ENCODE assay signal across 25 mouse cellular contexts in genomic region chr17:64567546-64567945, GRCm38 (mm10). TPM values are rescaled to one million over a fixed set of nuclear protein-coding genes. Genes with fewer than 3 reads are reported as not detected.
DNase-seq lines count a peak whose midpoint lies in the region; ATAC-seq and TF ChIP-seq lines count a peak whose summit lies in the region.
"Had no signal": no experiment of that assay in that cellular context is flagged by ENCODE, and none has a peak within 500 bp of the region (broad histone marks: within the 10 kb centered on the region; RNA-seq: fewer than 3 reads in every experiment).

No protein-coding gene starts in this region.

- no peaks in the 10 kb centered on the region for H3K9me3 ChIP-seq in stomach, embryonic 15.5 days
- H3K9me3 ChIP-seq in stomach, postnatal 0 days (ENCODE audit: control insufficient read depth, low read length): no peaks in the 10 kb centered on the region
- no peaks in the 10 kb centered on the region for H3K9me3 ChIP-seq in liver, embryonic 14.5 days (ENCODE audit: control insufficient read depth, low read length)
- H3K9me3 ChIP-seq: embryonic facial prominence, embryonic 15.5 days had no signal

- H3K27me3 ChIP-seq in stomach, embryonic 15.5 days (replicated peaks): no peaks in the 10 kb centered on the region
- no peaks in the 10 kb centered on the region for H3K27me3 ChIP-seq in stomach, postnatal 0 days (ENCODE audit: control insufficient read depth, insufficient read depth, low read length)
- H3K27me3 ChIP-seq in liver, embryonic 14.5 days (ENCODE audit: control insufficient read depth, insufficient read depth, low read length): no peaks in the 10 kb centered on the region
- H3K27me3 ChIP-seq: embryonic facial prominence, embryonic 15.5 days; heart, embryonic 13.5 days had no signal

- ATAC-seq in stomach, embryonic 15.5 days (ENCODE audit: insufficient read depth, low FRiP score, low read depth): peak; percentile 39; the same call in 1 of the 2 replicates
- ATAC-seq in stomach, postnatal 0 days (ENCODE audit: low FRiP score, low TSS enrichment): no peak
- ATAC-seq in liver, embryonic 14.5 days (ENCODE audit: insufficient read depth): peak; percentile 95
- ATAC-seq in megakaryocyte progenitor cell, adult 5-6 weeks (replicated peaks; ENCODE audit: poor library complexity): peak; percentile 74
- ATAC-seq: activated CD4-positive, CD25-positive, alpha-beta regulatory T cell, adult 4 months; CD4-positive, CD25-positive, alpha-beta regulatory T cell, adult 4 months; forebrain, embryonic 14.5 days; Patski had no signal

- H3K4me2 ChIP-seq in stomach, embryonic 15.5 days: no peak overlapping the region
- H3K4me2 ChIP-seq in stomach, postnatal 0 days (replicated peaks; ENCODE audit: low read depth): no peak overlapping the region
- H3K4me2 ChIP-seq in liver, embryonic 14.5 days (ENCODE audit: low read depth): peak overlapping the region; percentile 14
- H3K4me2 ChIP-seq: embryonic facial prominence, embryonic 15.5 days; heart, embryonic 13.5 days had no signal

- 87% methylated on average over 3 of the region's 3 CpGs for WGBS in stomach, embryonic 15.5 days
- WGBS in stomach, postnatal 0 days: 83% methylated on average over 3 of the region's 3 CpGs
- 26% methylated on average over 3 of the region's 3 CpGs for WGBS in liver, embryonic 14.5 days (ENCODE audit: insufficient replicate concordance)

- H3K4me1 ChIP-seq in stomach, embryonic 15.5 days: no peaks in the 10 kb centered on the region
- no peaks in the 10 kb centered on the region for H3K4me1 ChIP-seq in stomach, postnatal 0 days (replicated peaks; ENCODE audit: control insufficient read depth, insufficient read depth)
- H3K4me1 ChIP-seq in liver, embryonic 14.5 days (replicated peaks; ENCODE audit: control insufficient read depth in 2 of 2, insufficient read depth in 2 of 2, low read length in 1 of 2): peaks cover 6 to 25% of the 10 kb centered on the region in 2 experiments; a peak in 3 of 4 replicates
- H3K4me1 ChIP-seq: embryonic facial prominence, embryonic 15.5 days; forebrain, embryonic 10.5 days; heart, embryonic 13.5 days had no signal

- H3K36me3 ChIP-seq in stomach, embryonic 15.5 days: no peaks in the 10 kb centered on the region
- H3K36me3 ChIP-seq in stomach, postnatal 0 days (ENCODE audit: control insufficient read depth, insufficient read depth, low read length): no peaks in the 10 kb centered on the region
- H3K36me3 ChIP-seq in liver, embryonic 14.5 days (replicated peaks; ENCODE audit: control insufficient read depth, insufficient read depth, low read depth): no peaks in the 10 kb centered on the region
- H3K36me3 ChIP-seq: embryonic facial prominence, embryonic 15.5 days; forebrain, embryonic 10.5 days; G1E; heart, embryonic 13.5 days had no signal

- no peak for DNase-seq in stomach, postnatal 0 days (ENCODE audit: low spot score)
- DNase-seq in liver: peak; percentile 61
- DNase-seq in liver, embryonic 14.5 days (ENCODE audit: low read depth in 3 of 3, low spot score in 3 of 3): peak; percentile 41 to 55 (median 52)
- DNase-seq in ovary, postnatal 10 days (ENCODE audit: low spot score): no peak
- DNase-seq in right cerebral cortex, postnatal 4 days: no peak
- DNase-seq in left cerebral cortex, postnatal 4 days: no peak
- DNase-seq: adrenal gland, postnatal 14 days; B cell, adult 2 months; cerebellum, adult 2 months; cerebellum, postnatal 10 days; embryo, embryonic 11 days; gastrocnemius, adult 2 months; gastrocnemius, postnatal 25 days; heart, postnatal 36 days had no signal

- H3K4me3 ChIP-seq in stomach, embryonic 15.5 days (replicated peaks): no peak overlapping the region
- no peak overlapping the region for H3K4me3 ChIP-seq in stomach, postnatal 0 days (ENCODE audit: low read depth, low read length)
- no peak overlapping the region for H3K4me3 ChIP-seq in liver, embryonic 14.5 days (ENCODE audit: insufficient read depth in 1 of 2, low read depth in 2 of 2, low read length in 2 of 2)
- H3K4me3 ChIP-seq: embryonic facial prominence, embryonic 15.5 days; erythroblast, embryonic 14.5 days; forebrain, embryonic 10.5 days; gastrocnemius, adult 2 months; heart, embryonic 13.5 days had no signal

- no peak for TF ChIP-seq CTCF in stomach, postnatal 0 days (IDR thresholded peaks at IDR 0.05; ENCODE audit: low read depth)
- no peak for TF ChIP-seq CTCF in liver, embryonic 14.5 days (IDR thresholded peaks at IDR 0.05; ENCODE audit: low read depth)

- intact Hi-C loops in left cerebral cortex, postnatal 4 days (cut with DNase I): no loop called here

- H3K27ac ChIP-seq in stomach, embryonic 15.5 days: no peak overlapping the region
- no peak overlapping the region for H3K27ac ChIP-seq in stomach, postnatal 0 days (replicated peaks)
- peak overlapping the region; percentile 5; the same call in 1 of the 2 replicates for H3K27ac ChIP-seq in liver, embryonic 14.5 days
- H3K27ac ChIP-seq: embryonic facial prominence, embryonic 15.5 days; forebrain, embryonic 10.5 days; gastrocnemius, adult 2 months; heart, embryonic 13.5 days had no signal

- H3K9ac ChIP-seq in stomach, embryonic 15.5 days: no peak overlapping the region
- no peak overlapping the region for H3K9ac ChIP-seq in stomach, postnatal 0 days (ENCODE audit: low read length)
- no peak overlapping the region for H3K9ac ChIP-seq in liver, embryonic 14.5 days (replicated peaks)
- H3K9ac ChIP-seq: embryonic facial prominence, embryonic 15.5 days; heart, embryonic 13.5 days had no signal

- no peak for TF ChIP-seq EP300 in stomach, postnatal 0 days (optimal IDR thresholded peaks at IDR 0.05)
- TF ChIP-seq EP300 in liver, embryonic 14.5 days (IDR thresholded peaks at IDR 0.05; ENCODE audit: low read depth): peak; percentile 76

RNA-seq across cellular contexts. Expression of gene Man2a1, which starts 33.0 kb away (rescaled TPM):
- polyA plus RNA-seq in stomach, embryonic 15.5 days (2015; fragmentation: Nextera tagmentation; extraction: Ambion mirVana): 14.3 and 15.5 TPM in 2 replicates
- polyA plus RNA-seq in stomach, postnatal 0 days (2015; fragmentation: Nextera tagmentation; extraction: Ambion mirVana): 8.2 and 9.3 TPM in 2 replicates
- polyA plus RNA-seq in liver, embryonic 14.5 days (2012; rRNA removed): 7.2 and 9.1 TPM in 2 replicates
- polyA plus RNA-seq in liver, embryonic 14.5 days (2014; fragmentation: Nextera tagmentation; extraction: Ambion mirVana): 3.2 and 3.7 TPM in 2 replicates
- 31.5 and 34.7 TPM in 2 replicates for total RNA-seq in megakaryocyte progenitor cell, adult 5-6 weeks (2015)
- total RNA-seq in megakaryocyte progenitor cell, adult 5-6 weeks (2017): 32.9 and 35.3 TPM in 2 replicates
- total RNA-seq in left cerebral cortex, postnatal 4 days (2021): 10 to 100 TPM; 21.1 to 21.7 TPM
- total RNA-seq: G1E had no signal
- polyA plus RNA-seq: G1E had no signal

Comparison
In these comparisons a context has a peak if more than half of its experiments do, and no peak if none do; other contexts are left out.
1. DNase-seq: peak in liver (single experiment) and liver, embryonic 14.5 days (3 of 3); none in stomach, postnatal 0 days (single experiment), ovary, postnatal 10 days (single experiment), right cerebral cortex, postnatal 4 days (single experiment) and left cerebral cortex, postnatal 4 days (single experiment).